Mouse (Mus musculus) G1E (cell line): ENCODE measurements around the gene Asb7. TPM values are rescaled to one million over a fixed set of nuclear protein-coding genes. Genes with fewer than 3 reads are reported as not detected.

Experiments
- ATAC-seq: 2 replicates; pipeline ENCODE4 v1.8.0; 2016; ENCODE audit warnings: mild to moderate bottlenecking; ENCODE audit not compliant: insufficient number of reproducible peaks, poor library complexity, low FRiP score, severe bottlenecking; ENCODE audit errors: extremely low read depth
- DNase-seq: peaks from one replicate; pipeline ENCODE4 v3.0.0; 2012; ENCODE audit warnings: low spot score
- H3K27me3 ChIP-seq: 2 replicates; pipeline ENCODE4 v1.6.1; 2012; ENCODE audit warnings: mild to moderate bottlenecking, low read length, inconsistent platforms; ENCODE audit not compliant: insufficient read depth
- H3K36me3 ChIP-seq: replicated peaks from 2 replicates; pipeline ENCODE3; 2012; ENCODE audit warnings: mild to moderate bottlenecking, inconsistent platforms
- H3K4me1 ChIP-seq: 2 replicates; pipeline ENCODE4 v1.6.1; 2012; ENCODE audit warnings: low read depth, low read length, inconsistent platforms, mixed read lengths; ENCODE audit not compliant: insufficient read depth
- H3K4me3 ChIP-seq: 2 replicates; pipeline ENCODE4 v1.5.1; 2012; ENCODE audit warnings: low read depth, mild to moderate bottlenecking, inconsistent platforms, low read length, moderate library complexity, mixed read lengths
- H3K9me3 ChIP-seq: replicated peaks from 2 replicates; pipeline ENCODE4 v1.6.1; 2012; ENCODE audit warnings: inconsistent platforms
- CTCF ChIP-seq: IDR thresholded peaks from 2 replicates; pipeline ENCODE4 v1.5.1; 2012; ENCODE audit warnings: low read depth, low read length, inconsistent platforms, mixed read lengths
- GATA1 ChIP-seq: IDR thresholded peaks from 2 replicates; pipeline ENCODE4 v1.6.1; 2012; ENCODE audit warnings: borderline replicate concordance, low read length, inconsistent platforms, mixed read lengths
- GATA2 ChIP-seq: IDR thresholded peaks from 2 replicates; pipeline ENCODE4 v1.6.1; 2012; ENCODE audit warnings: low read depth, low read length, inconsistent platforms, borderline replicate concordance
- POLR2AphosphoS5 ChIP-seq: IDR thresholded peaks from 2 replicates; pipeline ENCODE4 v1.6.1; 2012; ENCODE audit warnings: low read depth, low read length, inconsistent platforms; ENCODE audit not compliant: insufficient replicate concordance
- TAL1 ChIP-seq: conservative IDR thresholded peaks from 2 replicates; pipeline ENCODE4 v1.6.1; 2012; ENCODE audit warnings: low read depth, low read length, inconsistent platforms, mixed read lengths
- polyA plus RNA-seq: library from polyadenylated mRNA; stranded (reverse); fragments of >175 nt; gene quantifications from 2 replicates; pipeline ENCODE4 v1.2.3, GENCODE M21; 2012
- total RNA-seq, 2 experiments: library from RNA; stranded (forward) in 1 of 2; stranded (reverse) in 1 of 2; fragments of 200-1000 nt in 1 of 2; fragments of >200 nt in 1 of 2; fragmentation: Nextera tagmentation in 1 of 2; gene quantifications; 2 replicates each; pipeline ENCODE4 v1.2.3; 2014 to 2017

Gene Asb7
- total and polyA plus RNA-seq, 3 experiments, result 15.6 to 36.1 (median 34.5) TPM

GRCm38 (mm10) chr7:66663548-66663947 is 25.8 kb downstream of the Asb7 start:
- no peak for ATAC-seq

GRCm38 (mm10) chr7:66661572-66661971 is 27.8 kb downstream of the Asb7 start:
- no peaks in the 10 kb centered on the region for H3K9me3 ChIP-seq
- peaks cover 45% of the 10 kb centered on the region for H3K4me1 ChIP-seq
- no peak for TF ChIP-seq GATA1
- peak; percentile 45; the same call in 1 of the 2 replicates for TF ChIP-seq CTCF
- DNase-seq, result peak; percentile 22
- no peak overlapping the region for H3K4me3 ChIP-seq
- H3K36me3 ChIP-seq, result peaks cover 61% of the 10 kb centered on the region
- peak; percentile 55; the same call in 1 of the 2 replicates for ATAC-seq
- no peaks in the 10 kb centered on the region for H3K27me3 ChIP-seq

More at GRCm38 (mm10) chr7:66663548-66663947, 25.8 kb downstream of the Asb7 start:
- Histone ChIP-seq H3K36me3 (peaks cover 43% of the 10 kb centered on the region), H3K4me1 (peaks cover 58% of the 10 kb centered on the region), H3K9me3 (no peaks in the 10 kb centered on the region), H3K4me3 (no peak overlapping the region), H3K27me3 (no peaks in the 10 kb centered on the region)
- no peak for DNase-seq
- TF ChIP-seq POLR2AphosphoS5 (no peak), TAL1 (no peak), GATA1 (no peak), CTCF (no peak), GATA2 (no peak)

- H3K4me1 ChIP-seq, result peaks cover 39% of the 10 kb centered on the region
- no peak for ATAC-seq
- peaks cover 64% of the 10 kb centered on the region for H3K36me3 ChIP-seq
- no peak for DNase-seq
- H3K4me3 ChIP-seq, result no peak overlapping the region
- H3K9me3 ChIP-seq, result no peaks in the 10 kb centered on the region
- TF ChIP-seq GATA1 (no peak), TAL1 (no peak), CTCF (no peak), POLR2AphosphoS5 (no peak), GATA2 (no peak)
- H3K27me3 ChIP-seq, result no peaks in the 10 kb centered on the region
These were observed 28.4 kb downstream of the Asb7 start for GRCm38 (mm10) chr7:66660972-66661371.

- DNase-seq (no peak), ATAC-seq (no peak)
- Histone ChIP-seq H3K36me3 (peaks cover 70% of the 10 kb centered on the region), H3K4me3 (no peak overlapping the region), H3K27me3 (no peaks in the 10 kb centered on the region), H3K9me3 (no peaks in the 10 kb centered on the region), H3K4me1 (peaks cover 34% of the 10 kb centered on the region)
- no peak for TF ChIP-seq GATA2
- no peak for TF ChIP-seq POLR2AphosphoS5
- TF ChIP-seq GATA1, result no peak
- TF ChIP-seq CTCF, result no peak
- TF ChIP-seq TAL1, result no peak
These were observed 29.1 kb downstream of the Asb7 start for GRCm38 (mm10) chr7:66660291-66660690.

- no peak for TF ChIP-seq POLR2AphosphoS5
- H3K4me1 ChIP-seq, result peaks cover 16% of the 10 kb centered on the region
- H3K9me3 ChIP-seq, result no peaks in the 10 kb centered on the region
- no peak overlapping the region for H3K4me3 ChIP-seq
- no peak for ATAC-seq
- H3K27me3 ChIP-seq, result no peaks in the 10 kb centered on the region
- DNase-seq, result no peak
- peaks cover 91% of the 10 kb centered on the region for H3K36me3 ChIP-seq
These were observed 33.9 kb downstream of the Asb7 start for GRCm38 (mm10) chr7:66655471-66655870.

GRCm38 (mm10) chr7:66653596-66653995 is 35.8 kb downstream of the Asb7 start:
- H3K9me3 ChIP-seq, result no peaks in the 10 kb centered on the region
- peaks cover 12% of the 10 kb centered on the region for H3K4me1 ChIP-seq
- H3K36me3 ChIP-seq, result peaks cover 86% of the 10 kb centered on the region
- ATAC-seq (no peak), DNase-seq (no peak)
- TF ChIP-seq CTCF (no peak), GATA2 (no peak), GATA1 (no peak)
- H3K27me3 ChIP-seq, result no peaks in the 10 kb centered on the region
- H3K4me3 ChIP-seq, result no peak overlapping the region

- Histone ChIP-seq H3K27me3 (no peaks in the 10 kb centered on the region), H3K36me3 (peaks cover 83% of the 10 kb centered on the region), H3K4me3 (no peak overlapping the region), H3K9me3 (no peaks in the 10 kb centered on the region), H3K4me1 (peaks cover 12% of the 10 kb centered on the region)
- peak; percentile 84 for ATAC-seq
- TF ChIP-seq POLR2AphosphoS5 (no peak), GATA1 (no peak), CTCF (no peak), TAL1 (no peak), GATA2 (no peak)
- DNase-seq, result peak; percentile 14
These were observed 37.2 kb downstream of the Asb7 start for GRCm38 (mm10) chr7:66652216-66652615.
